Mouse (Mus musculus) MEL (cell line): ENCODE measurements at regions not wholly inside any gene's neighbourhood (a gene's known extent, or its start where the extent isn't known, plus 50 kb on each side); places are given as distances from the start of the nearest gene placed in this dataset.

Experiments
- DNase-seq: peaks from one replicate; pipeline ENCODE4 v3.0.0; 2011; ENCODE audit warnings: low read depth, low spot score
- H3K27ac ChIP-seq: 2 replicates; pipeline ENCODE4 v1.5.1; 2012; ENCODE audit warnings: low read depth, mild to moderate bottlenecking, control low read depth, low read length, moderate library complexity; ENCODE audit not compliant: control insufficient read depth
- H3K27me3 ChIP-seq, 2 experiments: fragments of 150-350 bp in 1 of 2; sonication (generic) in 1 of 2; 2 replicates each; pipeline ENCODE4 v1.6.1; 2012; ENCODE audit warnings: low read length in 2 of 2, mild to moderate bottlenecking in 2 of 2, improper control_type of control experiment in 1 of 2, moderate library complexity in 1 of 2; ENCODE audit not compliant: insufficient read depth in 2 of 2, control insufficient read depth in 1 of 2
- H3K36me3 ChIP-seq, 2 experiments: 2 replicates each; pipeline ENCODE4 v1.6.1; 2012 to 2014; ENCODE audit warnings: low read length in 2 of 2, improper control_type of control experiment in 1 of 2, inconsistent platforms in 1 of 2, mild to moderate bottlenecking in 1 of 2; ENCODE audit not compliant: insufficient read depth in 2 of 2, control insufficient read depth in 1 of 2
- H3K4me1 ChIP-seq, 2 experiments: fragments of 150-350 bp in 1 of 2; sonication (generic) in 1 of 2; 2 replicates each; pipeline ENCODE4 v1.6.1; 2012; ENCODE audit warnings: low read length in 2 of 2, improper control_type of control experiment in 1 of 2, mild to moderate bottlenecking in 1 of 2; ENCODE audit not compliant: insufficient read depth in 2 of 2, control insufficient read depth in 1 of 2
- H3K4me3 ChIP-seq, 2 experiments: fragments of 150-350 bp in 1 of 2; sonication (generic) in 1 of 2; 2 replicates each; pipeline ENCODE4 v1.5.1; 2012; ENCODE audit warnings: low read depth in 2 of 2, low read length in 2 of 2, mild to moderate bottlenecking in 2 of 2, moderate library complexity in 2 of 2, control low read depth in 1 of 2, improper control_type of control experiment in 1 of 2; ENCODE audit not compliant: control insufficient read depth in 1 of 2, insufficient read depth in 1 of 2
- H3K79me2 ChIP-seq: 2 replicates; pipeline ENCODE4 v1.6.1; 2012; ENCODE audit warnings: mild to moderate bottlenecking, low read length, moderate library complexity; ENCODE audit not compliant: control insufficient read depth, poor library complexity, insufficient read depth
- H3K9ac ChIP-seq: 2 replicates; pipeline ENCODE4 v1.6.1; 2012; ENCODE audit warnings: low read depth, mild to moderate bottlenecking, control low read depth, low read length, moderate library complexity; ENCODE audit not compliant: control insufficient read depth, poor library complexity, severe bottlenecking
- H3K9me3 ChIP-seq: fragments of 150-350 bp; sonication (generic); replicated peaks from 2 replicates; pipeline ENCODE4 v1.6.1; 2012; ENCODE audit warnings: mild to moderate bottlenecking, low read length, improper control_type of control experiment, moderate library complexity; ENCODE audit not compliant: insufficient read depth
- CHD2 ChIP-seq: IDR thresholded peaks from 2 replicates; pipeline ENCODE4 v1.6.1; 2011; ENCODE audit warnings: low read length, improper control_type of control experiment
- EP300 ChIP-seq, 2 experiments: IDR thresholded peaks; 2 replicates each; pipeline ENCODE4 v1.6.1; 2011; ENCODE audit warnings: improper control_type of control experiment in 2 of 2, low read length in 2 of 2, low read depth in 1 of 2, mild to moderate bottlenecking in 1 of 2
- GABPA ChIP-seq: IDR thresholded peaks from 2 replicates; pipeline ENCODE4 v1.6.1; 2012; ENCODE audit warnings: low read depth, mild to moderate bottlenecking, inconsistent platforms, low read length, improper control_type of control experiment, moderate library complexity
- GATA1 ChIP-seq: IDR thresholded peaks from 2 replicates; pipeline ENCODE4 v1.6.1; 2011; ENCODE audit warnings: low read depth, low read length, improper control_type of control experiment
- HCFC1 ChIP-seq: IDR thresholded peaks from 2 replicates; pipeline ENCODE4 v1.6.1; 2012; ENCODE audit warnings: low read depth, mild to moderate bottlenecking, inconsistent platforms, low read length, improper control_type of control experiment, moderate library complexity
- JUND ChIP-seq: IDR thresholded peaks from 2 replicates; pipeline ENCODE4 v1.6.1; 2011; ENCODE audit warnings: low read depth, mild to moderate bottlenecking, improper control_type of control experiment, low read length
- KAT2A ChIP-seq: conservative IDR thresholded peaks from 2 replicates; pipeline ENCODE4 v1.6.1; 2012; ENCODE audit warnings: low read depth, low read length, improper control_type of control experiment, inconsistent platforms
- MAFK ChIP-seq: IDR thresholded peaks from 2 replicates; pipeline ENCODE4 v1.6.1; 2011; ENCODE audit warnings: low read depth, mild to moderate bottlenecking, low read length, improper control_type of control experiment, borderline replicate concordance
- MAX ChIP-seq: IDR thresholded peaks from 2 replicates; pipeline ENCODE4 v1.6.1; 2011; ENCODE audit warnings: low read length, improper control_type of control experiment
- MEF2A ChIP-seq: IDR thresholded peaks from 2 replicates; pipeline ENCODE4 v1.6.1; 2014; ENCODE audit warnings: low read depth, mild to moderate bottlenecking, inconsistent platforms, low read length, improper control_type of control experiment; ENCODE audit not compliant: poor library complexity, insufficient replicate concordance, severe bottlenecking; ENCODE audit errors: extremely low read depth
- MXI1 ChIP-seq: IDR thresholded peaks from 2 replicates; pipeline ENCODE4 v1.6.1; 2011; ENCODE audit warnings: mild to moderate bottlenecking, low read depth, low read length, improper control_type of control experiment
- MYB ChIP-seq: IDR thresholded peaks from 2 replicates; pipeline ENCODE4 v1.6.1; 2011; ENCODE audit warnings: mild to moderate bottlenecking, low read depth, low read length, improper control_type of control experiment
- NELFE ChIP-seq: IDR thresholded peaks from 2 replicates; pipeline ENCODE4 v1.6.1; 2011; ENCODE audit warnings: low read depth, low read length, improper control_type of control experiment
- NRF1 ChIP-seq: IDR thresholded peaks from 2 replicates; pipeline ENCODE4 v1.6.1; 2014; ENCODE audit warnings: low read depth, mild to moderate bottlenecking, inconsistent platforms, low read length, improper control_type of control experiment, moderate library complexity; ENCODE audit not compliant: poor library complexity, insufficient read depth, severe bottlenecking
- POLR2AphosphoS2 ChIP-seq: IDR thresholded peaks from 2 replicates; pipeline ENCODE4 v1.6.1; 2011; ENCODE audit warnings: low read length, improper control_type of control experiment
- RCOR1 ChIP-seq: IDR thresholded peaks from 2 replicates; pipeline ENCODE4 v1.6.1; 2012; ENCODE audit warnings: low read depth, mild to moderate bottlenecking, inconsistent platforms, low read length, improper control_type of control experiment
- SIN3A ChIP-seq: IDR thresholded peaks from 2 replicates; pipeline ENCODE4 v1.6.1; 2012; ENCODE audit warnings: low read length, improper control_type of control experiment, inconsistent platforms
- SMC3 ChIP-seq: IDR thresholded peaks from 2 replicates; pipeline ENCODE4 v1.6.1; 2011; ENCODE audit warnings: low read depth, low read length, improper control_type of control experiment
- TAL1 ChIP-seq: IDR thresholded peaks from 2 replicates; pipeline ENCODE4 v1.6.1; 2012; ENCODE audit warnings: mild to moderate bottlenecking, inconsistent platforms, low read length, moderate library complexity, mixed read lengths
- TBP ChIP-seq: IDR thresholded peaks from 2 replicates; pipeline ENCODE4 v1.8.0; 2011; ENCODE audit warnings: low read depth, low read length, improper control_type of control experiment
- TCF12 ChIP-seq: IDR thresholded peaks from 2 replicates; pipeline ENCODE4 v1.6.1; 2014; ENCODE audit warnings: low read depth, mild to moderate bottlenecking, inconsistent platforms, low read length, improper control_type of control experiment, moderate library complexity
- UBTF ChIP-seq: IDR thresholded peaks from 2 replicates; pipeline ENCODE4 v1.6.1; 2012; ENCODE audit warnings: low read depth, mild to moderate bottlenecking, inconsistent platforms, low read length, improper control_type of control experiment, moderate library complexity, borderline replicate concordance; ENCODE audit not compliant: insufficient read depth
- USF2 ChIP-seq, 2 experiments: IDR thresholded peaks; 2 replicates each; pipeline ENCODE4 v1.6.1; 2011 to 2012; ENCODE audit warnings: improper control_type of control experiment in 2 of 2, low read length in 2 of 2, borderline replicate concordance in 1 of 2, inconsistent platforms in 1 of 2, low read depth in 1 of 2, mild to moderate bottlenecking in 1 of 2; ENCODE audit not compliant: insufficient read depth in 1 of 2
- ZC3H11A ChIP-seq: IDR thresholded peaks from 2 replicates; pipeline ENCODE4 v1.6.1; 2012; ENCODE audit warnings: low read depth, mild to moderate bottlenecking, inconsistent platforms, low read length, improper control_type of control experiment
- ZKSCAN1 ChIP-seq: IDR thresholded peaks from 2 replicates; pipeline ENCODE4 v1.6.1; 2012; ENCODE audit warnings: low read depth, mild to moderate bottlenecking, inconsistent platforms, low read length, improper control_type of control experiment, moderate library complexity

- no peak overlapping the region for H3K9ac ChIP-seq
- H3K27me3 ChIP-seq: no peaks in the 10 kb centered on the region
- no peaks in the 10 kb centered on the region for H3K79me2 ChIP-seq
- H3K4me3 ChIP-seq: no peak overlapping the region
- no peaks in the 10 kb centered on the region for H3K9me3 ChIP-seq
- DNase-seq: no peak
- no peaks in the 10 kb centered on the region for H3K36me3 ChIP-seq
- no peak overlapping the region for H3K27ac ChIP-seq
- TF ChIP-seq HCFC1 (no peak), TAL1 (no peak), KAT2A (no peak), MXI1 (no peak), TCF12 (no peak)
- no peaks in the 10 kb centered on the region for H3K4me1 ChIP-seq
These were observed 133.2 kb upstream of the Rpl34 start for GRCm38 (mm10) chr3:130863376-130863775.

GRCm38 (mm10) chr3:130860315-130860714 is 130.1 kb upstream of the Rpl34 start:
- Histone ChIP-seq H3K36me3 (no peaks in the 10 kb centered on the region), H3K9ac (no peak overlapping the region), H3K27me3 (no peaks in the 10 kb centered on the region), H3K27ac (no peak overlapping the region), H3K9me3 (no peaks in the 10 kb centered on the region), H3K4me1 (no peaks in the 10 kb centered on the region), H3K4me3 (no peak overlapping the region), H3K79me2 (no peaks in the 10 kb centered on the region)
- TF ChIP-seq JUND: no peak
- no peak for TF ChIP-seq KAT2A
- TF ChIP-seq UBTF: no peak
- TF ChIP-seq EP300 (IDR thresholded peaks at IDR 0.05; ENCODE audit: low read depth in 1 of 2, low read length in 2 of 2): no peak
- no peak for TF ChIP-seq TAL1
- TF ChIP-seq ZKSCAN1: no peak
- TF ChIP-seq SIN3A: no peak
- TF ChIP-seq HCFC1: no peak
- TF ChIP-seq TBP: no peak
- no peak for TF ChIP-seq MAFK
- TF ChIP-seq MEF2A: no peak
- TF ChIP-seq, all 39 proteins: peak for 0
- DNase-seq: no peak

- no peak overlapping the region for H3K27ac ChIP-seq
- no peaks in the 10 kb centered on the region for H3K9me3 ChIP-seq
- H3K36me3 ChIP-seq: no peaks in the 10 kb centered on the region
- H3K4me3 ChIP-seq: no peak overlapping the region
- no peaks in the 10 kb centered on the region for H3K4me1 ChIP-seq
- H3K27me3 ChIP-seq: no peaks in the 10 kb centered on the region
- no peak overlapping the region for H3K9ac ChIP-seq
- DNase-seq: no peak
- no peak for TF ChIP-seq GATA1
- TF ChIP-seq NRF1: no peak
- no peak for TF ChIP-seq SMC3
- TF ChIP-seq GABPA: no peak
- no peak for TF ChIP-seq USF2 (IDR thresholded peaks at IDR 0.05; ENCODE audit: borderline replicate concordance in 1 of 2, insufficient read depth in 1 of 2, low read depth in 1 of 2, low read length in 2 of 2)
- no peak for TF ChIP-seq POLR2AphosphoS2
- TF ChIP-seq RCOR1: no peak
- no peak for TF ChIP-seq KAT2A
- no peak for TF ChIP-seq TBP
- TF ChIP-seq ZC3H11A: no peak
- TF ChIP-seq CHD2: no peak
- TF ChIP-seq NELFE: no peak
- TF ChIP-seq MYB: no peak
- no peak for TF ChIP-seq SIN3A
- TF ChIP-seq MAX: no peak
- TF ChIP-seq, all 39 proteins: peak for 0
- H3K79me2 ChIP-seq: no peaks in the 10 kb centered on the region
These were observed 123.7 kb upstream of the Rpl34 start for GRCm38 (mm10) chr3:130853866-130854265.
